Mouse (Mus musculus) embryonic facial prominence, embryonic 11.5 days (tissue): ENCODE measurements around the gene Flt3l. TPM values are rescaled to one million over a fixed set of nuclear protein-coding genes. Genes with fewer than 3 reads are reported as not detected.
"Not testable (repeated sequence)": the region's sequence is repeated elsewhere in the genome, so short reads cannot be mapped to it uniquely, and the experiment has no call there.

Experiments used
- ATAC-seq: fragments of 200-750 bp; cut with Nextera tagmentation; replicated peaks from 2 replicates; pipeline ENCODE4 v1.8.0; 2017; ENCODE audit warnings: low read depth; ENCODE audit not compliant: insufficient number of reproducible peaks, low FRiP score, low TSS enrichment
- DNase-seq: peaks from one replicate; pipeline ENCODE4 v3.0.0-alpha.2; 2015; ENCODE audit warnings: low spot score
- H3K27ac ChIP-seq: fragments of 300-500 bp; sonication (generic); replicated peaks from 2 replicates; pipeline ENCODE4 v1.5.1; 2014; ENCODE audit warnings: mild to moderate bottlenecking, low read depth, low read length, control low read depth
- H3K27me3 ChIP-seq: fragments of 300-500 bp; sonication (generic); 2 replicates; pipeline ENCODE4 v1.6.1; 2014; ENCODE audit warnings: mild to moderate bottlenecking, low read length, moderate library complexity, mixed read lengths; ENCODE audit not compliant: control insufficient read depth, insufficient read depth
- H3K36me3 ChIP-seq: fragments of 300-500 bp; sonication (generic); replicated peaks from 2 replicates; pipeline ENCODE4 v1.6.1; 2014; ENCODE audit warnings: low read depth, mild to moderate bottlenecking, low read length, moderate library complexity, mixed read lengths; ENCODE audit not compliant: control insufficient read depth, insufficient read depth
- H3K4me1 ChIP-seq: fragments of 300-500 bp; sonication (generic); 2 replicates; pipeline ENCODE4 v1.6.1; 2014; ENCODE audit warnings: low read length, mixed read lengths; ENCODE audit not compliant: control insufficient read depth, insufficient read depth
- H3K4me2 ChIP-seq: fragments of 300-500 bp; sonication (generic); 2 replicates; pipeline ENCODE4 v1.6.1; 2014; ENCODE audit warnings: low read depth, mild to moderate bottlenecking, control low read depth, low read length, moderate library complexity
- H3K4me3 ChIP-seq: fragments of 300-500 bp; sonication (generic); 2 replicates; pipeline ENCODE4 v1.5.1; 2014; ENCODE audit warnings: low read depth, low read length, control low read depth
- H3K9ac ChIP-seq: fragments of 300-500 bp; sonication (generic); replicated peaks from 2 replicates; pipeline ENCODE4 v1.6.1; 2014; ENCODE audit warnings: mild to moderate bottlenecking, control low read depth, low read length
- H3K9me3 ChIP-seq: fragments of 300-500 bp; sonication (generic); replicated peaks from 2 replicates; pipeline ENCODE4 v1.6.1; 2016; ENCODE audit warnings: mild to moderate bottlenecking, low read length, inconsistent platforms, mixed read lengths; ENCODE audit not compliant: control insufficient read depth
- WGBS: fragments of 180-500 bp; shearing (Covaris S2); extraction: QIAGEN DNeasy Blood & Tissue Kit; methylation state at CpG from one replicate; pipeline ENCODE4 v1.1.7; 2014; 5-methylcytosine and 5-hydroxymethylcytosine counted together
- polyA plus RNA-seq: library from polyadenylated mRNA; unstranded; fragments of >200 nt; fragmentation: Nextera tagmentation; extraction: Ambion mirVana; gene quantifications from 2 replicates; pipeline ENCODE4 v1.2.1, GENCODE M21; 2014

Gene Flt3l
- polyA plus RNA-seq, 1 experiment from 2014 or later: 0.52 TPM

- Histone ChIP-seq H3K9me3 (no peaks in the 10 kb centered on the region), H3K27ac (no peak overlapping the region), H3K27me3 (no peaks in the 10 kb centered on the region), H3K4me3 (no peak overlapping the region), H3K4me1 (peaks cover 3% of the 10 kb centered on the region; the same call in 1 of the 2 replicates), H3K9ac (no peak overlapping the region), H3K36me3 (peaks cover 22% of the 10 kb centered on the region), H3K4me2 (no peak overlapping the region)
- DNase-seq: no peak
- 88% methylated on average over 6 of the region's 6 CpGs for WGBS
- ATAC-seq: no peak
Observed at GRCm38 (mm10) chr7:45118336-45118735, 17.9 kb downstream of the Flt3l start.

- 83% methylated on average over 8 of the region's 8 CpGs for WGBS
- no peak overlapping the region for H3K9ac ChIP-seq
- H3K4me3 ChIP-seq: no peak overlapping the region
- DNase-seq (no peak), ATAC-seq (no peak)
- peaks cover 18% of the 10 kb centered on the region for H3K36me3 ChIP-seq
- no peaks in the 10 kb centered on the region for H3K27me3 ChIP-seq
- no peak overlapping the region for H3K27ac ChIP-seq
- peaks cover 3% of the 10 kb centered on the region; the same call in 1 of the 2 replicates for H3K4me1 ChIP-seq
- no peak overlapping the region for H3K4me2 ChIP-seq
- no peaks in the 10 kb centered on the region for H3K9me3 ChIP-seq
Observed at GRCm38 (mm10) chr7:45117566-45117965, 18.7 kb downstream of the Flt3l start.

DNA sequence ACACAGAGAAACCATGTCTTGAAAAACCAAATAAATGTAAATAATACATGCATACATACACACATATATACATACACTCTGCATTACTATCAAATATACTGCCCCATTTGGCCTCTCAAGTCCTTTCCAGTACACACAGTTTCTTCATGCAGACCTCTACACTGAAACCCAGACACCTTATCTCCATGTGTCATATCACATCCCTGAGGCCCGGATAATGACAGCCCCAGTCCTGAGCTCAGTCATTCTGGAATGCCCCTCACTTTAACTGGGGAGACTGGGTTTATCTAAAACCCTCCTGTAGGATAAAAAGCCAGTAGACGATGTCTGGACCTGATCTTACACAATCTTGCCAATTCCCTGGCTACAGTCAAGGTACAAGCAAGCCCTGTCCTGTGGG, 22.8 kb downstream of the Flt3l start:
- Histone ChIP-seq H3K9me3 (no peaks in the 10 kb centered on the region), H3K4me3 (no peak overlapping the region), H3K36me3 (no peaks in the 10 kb centered on the region), H3K4me1 (no peaks in the 10 kb centered on the region), H3K27me3 (no peaks in the 10 kb centered on the region), H3K27ac (no peak overlapping the region), H3K9ac (no peak overlapping the region), H3K4me2 (no peak overlapping the region)
- ATAC-seq (no peak), DNase-seq (no peak)
- 75% methylated on average over 2 of the region's 2 CpGs for WGBS

- H3K9me3 ChIP-seq: no peaks in the 10 kb centered on the region
- H3K27ac ChIP-seq: no peak overlapping the region
- no peaks in the 10 kb centered on the region for H3K27me3 ChIP-seq
- H3K9ac ChIP-seq: no peak overlapping the region
- no peaks in the 10 kb centered on the region for H3K4me1 ChIP-seq
- H3K4me3 ChIP-seq: no peak overlapping the region
- WGBS: 61% methylated on average over 3 of the region's 3 CpGs
- no peak overlapping the region for H3K4me2 ChIP-seq
- no peak for ATAC-seq
- no peak for DNase-seq
- no peaks in the 10 kb centered on the region for H3K36me3 ChIP-seq
Observed at GRCm38 (mm10) chr7:45112529-45112928, 23.7 kb downstream of the Flt3l start.

DNA sequence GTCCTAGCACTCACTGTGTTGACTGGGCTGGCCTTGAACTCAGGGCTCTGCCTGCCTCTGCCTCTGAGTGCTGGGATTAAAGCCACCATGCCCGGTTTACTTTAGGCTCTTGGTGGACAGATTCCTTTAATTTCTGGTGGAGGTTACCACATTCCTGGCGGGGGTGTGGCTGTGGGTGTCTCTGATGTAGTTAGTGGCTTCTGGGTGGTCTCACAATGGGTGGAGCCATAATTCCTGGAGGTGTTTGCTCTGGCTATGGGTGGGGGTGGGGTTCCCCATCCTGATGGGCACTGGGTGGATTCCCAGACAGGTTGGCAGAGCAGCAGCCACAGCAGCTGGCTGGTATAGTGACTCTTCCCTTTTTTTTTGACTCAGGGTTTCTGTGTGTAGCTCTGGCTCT, 24.3 kb downstream of the Flt3l start:
- Histone ChIP-seq H3K9me3 (no peaks in the 10 kb centered on the region), H3K36me3 (no peaks in the 10 kb centered on the region), H3K27me3 (no peaks in the 10 kb centered on the region), H3K27ac (no peak overlapping the region), H3K4me2 (no peak overlapping the region), H3K4me1 (no peaks in the 10 kb centered on the region), H3K4me3 (no peak overlapping the region), H3K9ac (no peak overlapping the region)
- no peak for DNase-seq
- no peak for ATAC-seq
- 65% methylated on average over 2 of the region's 2 CpGs for WGBS

- not testable (repeated sequence) for H3K27me3 ChIP-seq, H3K9ac ChIP-seq, H3K36me3 ChIP-seq, H3K27ac ChIP-seq, DNase-seq, H3K4me2 ChIP-seq, H3K4me1 ChIP-seq, H3K4me3 ChIP-seq, ATAC-seq, H3K9me3 ChIP-seq
- WGBS: 91% methylated on average over 4 of the region's 4 CpGs
Observed at GRCm38 (mm10) chr7:45110089-45110488, 26.1 kb downstream of the Flt3l start.

- WGBS: 57% methylated on average over 5 of the region's 5 CpGs
Observed at GRCm38 (mm10) chr7:45107052-45107645, 29.1 kb downstream of the Flt3l start.

DNA sequence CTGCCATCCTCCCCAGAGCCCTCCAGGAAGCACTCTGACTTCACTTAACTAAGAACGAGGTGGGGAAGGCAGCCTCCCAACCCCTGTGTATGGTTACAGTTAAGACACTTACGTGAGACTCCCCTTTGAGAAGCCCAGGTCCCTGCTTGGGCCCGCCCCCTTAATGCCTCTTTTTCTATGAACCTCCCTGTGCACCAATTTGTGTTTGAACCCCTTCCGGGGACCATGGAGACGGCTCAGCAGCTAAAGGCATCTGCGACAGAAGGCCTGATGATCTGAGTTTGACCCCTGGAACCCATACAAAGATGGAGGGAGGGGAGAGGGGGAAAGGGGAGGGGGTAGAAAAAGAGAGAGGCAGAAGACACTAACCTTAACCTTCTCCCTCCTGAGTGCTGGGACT, 29.8 kb downstream of the Flt3l start:
- H3K4me1 ChIP-seq: no peaks in the 10 kb centered on the region; the same call in 1 of the 2 replicates
- H3K4me2 ChIP-seq: no peak overlapping the region
- DNase-seq (no peak), ATAC-seq (no peak)
- no peak overlapping the region for H3K4me3 ChIP-seq
- no peaks in the 10 kb centered on the region for H3K36me3 ChIP-seq
- no peaks in the 10 kb centered on the region for H3K27me3 ChIP-seq
- no peak overlapping the region for H3K27ac ChIP-seq
- peak overlapping the region; percentile 18; the same call in 1 of the 2 replicates for H3K9ac ChIP-seq
- H3K9me3 ChIP-seq: no peaks in the 10 kb centered on the region
- WGBS: 37% methylated on average over 6 of the region's 6 CpGs

More at GRCm38 (mm10) chr7:45107052-45107645, 29.1 kb downstream of the Flt3l start:
- DNase-seq (no peak), ATAC-seq (no peak)
- H3K27ac ChIP-seq: no peak overlapping the region
- H3K4me1 ChIP-seq: no peaks in the 10 kb centered on the region; the same call in 1 of the 2 replicates
- H3K4me3 ChIP-seq: no peak overlapping the region
- no peaks in the 10 kb centered on the region for H3K9me3 ChIP-seq
- no peaks in the 10 kb centered on the region for H3K27me3 ChIP-seq
- H3K4me2 ChIP-seq: no peak overlapping the region
- no peaks in the 10 kb centered on the region for H3K36me3 ChIP-seq
- no peak overlapping the region for H3K9ac ChIP-seq
